Mouse (Mus musculus) ES-E14 (cell line): ENCODE measurements around the gene Polr2j.

ENCODE experiments used
- HCFC1 ChIP-seq: IDR thresholded peaks from 2 replicates; pipeline ENCODE4 v1.6.1; 2012; ENCODE audit warnings: low read length, inconsistent platforms, borderline replicate concordance; ENCODE audit not compliant: insufficient read depth
- MAFK ChIP-seq: IDR thresholded peaks from 2 replicates; pipeline ENCODE4 v1.6.1; 2014; ENCODE audit warnings: mild to moderate bottlenecking, low read depth, low read length, inconsistent platforms; ENCODE audit not compliant: insufficient read depth

DNA sequence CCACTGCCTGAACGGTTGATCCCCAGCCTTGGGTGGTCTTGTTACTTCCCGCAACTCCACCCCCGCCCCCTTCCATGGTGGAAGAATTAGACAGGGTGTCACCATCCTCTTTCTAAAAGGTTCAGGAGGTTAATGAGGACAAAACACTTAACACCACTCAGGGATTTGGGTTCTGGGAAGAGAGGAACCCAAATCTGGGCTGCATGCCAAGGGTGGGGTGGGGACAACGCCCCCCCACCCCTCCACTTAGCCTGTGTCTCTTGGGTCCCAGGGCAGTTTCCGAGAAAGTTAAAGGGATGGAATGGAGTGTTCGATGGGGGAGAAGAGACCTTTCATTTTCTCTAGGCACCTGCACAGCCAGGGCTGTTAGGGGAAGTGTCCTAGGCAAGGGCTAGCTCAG is 43.4 kb upstream of the Polr2j start:
- no peak for TF ChIP-seq HCFC1
- TF ChIP-seq MAFK = no peak
